Mouse (Mus musculus) myocyte (in vitro differentiated cells): ENCODE measurements around the gene Ociad2.

Experiments
- MYOD1 ChIP-seq, 3 experiments: IDR thresholded peaks; one replicate each; pipeline ENCODE4 v1.6.1; 2011; ENCODE audit warnings: control low read depth in 2 of 3, low read depth in 2 of 3, mild to moderate bottlenecking in 2 of 3, moderate library complexity in 1 of 3; ENCODE audit not compliant: insufficient read length in 2 of 3, control insufficient read depth in 1 of 3
- MYOG ChIP-seq, 3 experiments: IDR thresholded peaks; one replicate each; pipeline ENCODE4 v1.6.1; 2011; ENCODE audit warnings: control low read depth in 2 of 3, low read depth in 2 of 3, mild to moderate bottlenecking in 2 of 3; ENCODE audit not compliant: insufficient read length in 2 of 3, control insufficient read depth in 1 of 3, insufficient read depth in 1 of 3
- POLR2A ChIP-seq: IDR thresholded peaks from one replicate; pipeline ENCODE4 v1.6.1; 2011; ENCODE audit warnings: low read depth, mild to moderate bottlenecking, control low read depth, moderate library complexity; ENCODE audit not compliant: insufficient read length
- TCF12 ChIP-seq: IDR thresholded peaks from one replicate; pipeline ENCODE4 v1.6.1; 2011; ENCODE audit warnings: mild to moderate bottlenecking, control low read depth; ENCODE audit not compliant: poor library complexity, insufficient read depth, severe bottlenecking
- USF1 ChIP-seq: IDR thresholded peaks from one replicate; pipeline ENCODE4 v1.6.1; 2011; ENCODE audit warnings: low read depth, mild to moderate bottlenecking, control low read depth, moderate library complexity

DNA sequence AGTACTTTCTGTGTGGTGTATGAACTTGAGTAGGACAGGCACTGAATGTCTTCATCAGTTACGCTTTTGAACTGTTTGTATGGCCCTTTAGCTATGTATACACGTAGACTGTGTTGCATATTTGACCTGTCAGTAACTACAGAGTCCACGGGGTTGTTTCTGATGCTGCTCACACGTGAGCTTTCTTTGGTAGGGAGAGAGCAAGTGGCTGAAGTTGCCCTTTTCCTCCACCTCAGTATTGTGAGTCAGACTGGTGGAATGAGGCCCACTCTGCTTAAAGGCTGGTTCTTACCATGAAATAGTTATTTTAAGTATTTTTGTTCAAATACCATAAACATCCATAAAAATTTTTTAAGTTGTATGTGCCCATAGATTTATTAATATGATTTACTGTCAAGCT lies 31.3 kb downstream of the Ociad2 start:
- TF ChIP-seq USF1 (no peak), MYOD1 (IDR thresholded peaks at IDR 0.05; ENCODE audit: control insufficient read depth in 1 of 3, insufficient read length in 2 of 3, low read depth in 2 of 3) (no peak), POLR2A (no peak), TCF12 (no peak), MYOG (IDR thresholded peaks at IDR 0.05; ENCODE audit: control insufficient read depth in 1 of 3, insufficient read depth in 1 of 3, insufficient read length in 2 of 3, low read depth in 2 of 3) (no peak)
